In genomic region chr5:100427276-100427675, GRCm38 (mm10) we compare ENCODE assay signal across 8 mouse cellular contexts. TPM values are rescaled to one million over a fixed set of nuclear protein-coding genes. Genes with fewer than 3 reads are reported as not detected.
DNase-seq lines count a peak whose midpoint lies in the region; ATAC-seq and TF ChIP-seq lines count a peak whose summit lies in the region.

No protein-coding gene starts in this region.

- peak overlapping the region; percentile 91 for H3K4me2 ChIP-seq in kidney, embryonic 16.5 days (replicated peaks; ENCODE audit: low read depth, low read length)
- H3K4me2 ChIP-seq in midbrain, postnatal 0 days (ENCODE audit: low read depth, low read length, poor library complexity, severe bottlenecking): peak overlapping the region; percentile 73

- no peak for ATAC-seq in kidney, embryonic 16.5 days (ENCODE audit: low FRiP score, low TSS enrichment)
- ATAC-seq in midbrain, postnatal 0 days (ENCODE audit: low FRiP score): no peak

- H3K36me3 ChIP-seq in kidney, embryonic 16.5 days (ENCODE audit: insufficient read depth, low read length): peaks cover 40% of the 10 kb centered on the region
- H3K36me3 ChIP-seq in midbrain, postnatal 0 days (ENCODE audit: insufficient read depth, low read length): peaks cover 13% of the 10 kb centered on the region

- peak overlapping the region; percentile 89 for H3K9ac ChIP-seq in kidney, embryonic 16.5 days (replicated peaks; ENCODE audit: low read length)
- peak overlapping the region; percentile 88; the same call in 1 of the 2 replicates for H3K9ac ChIP-seq in midbrain, postnatal 0 days (replicated peaks; ENCODE audit: low read length, poor library complexity, severe bottlenecking)

- peaks cover 55% of the 10 kb centered on the region for H3K4me1 ChIP-seq in kidney, embryonic 16.5 days (ENCODE audit: insufficient read depth, low read length)
- H3K4me1 ChIP-seq in brown adipose tissue, adult 24 weeks (ENCODE audit: control insufficient read depth, insufficient read depth, insufficient read length, low read length): 0 out of 2 replicates have a peak, but pooled peaks cover 5% of the 10 kb centered on the region
- H3K4me1 ChIP-seq in midbrain, postnatal 0 days (ENCODE audit: insufficient read depth, low read length): peaks cover 16% of the 10 kb centered on the region

- H3K27me3 ChIP-seq in kidney, embryonic 16.5 days (ENCODE audit: insufficient read depth, low read length): no peaks in the 10 kb centered on the region
- no peaks in the 10 kb centered on the region for H3K27me3 ChIP-seq in midbrain, postnatal 0 days (ENCODE audit: insufficient read depth, low read length)

- H3K9me3 ChIP-seq in kidney, embryonic 16.5 days (ENCODE audit: low read length): no peaks in the 10 kb centered on the region
- H3K9me3 ChIP-seq in midbrain, postnatal 0 days (ENCODE audit: low read length): no peaks in the 10 kb centered on the region

- 38% methylated on average over 9 of the region's 9 CpGs for WGBS in kidney, embryonic 16.5 days
- WGBS in midbrain, postnatal 0 days: 48% methylated on average over 9 of the region's 9 CpGs

- peak overlapping the region; percentile 90 for H3K4me3 ChIP-seq in kidney, embryonic 16.5 days (ENCODE audit: low read length)
- H3K4me3 ChIP-seq in brown adipose tissue, adult 24 weeks (ENCODE audit: insufficient read depth, low read depth, low read length): peak overlapping the region; percentile 4; the same call in 1 of the 2 replicates
- H3K4me3 ChIP-seq in midbrain, postnatal 0 days (ENCODE audit: low read depth, low read length): peak overlapping the region; percentile 61

- no peak overlapping the region for H3K27ac ChIP-seq in kidney, embryonic 16.5 days (ENCODE audit: low read length)
- H3K27ac ChIP-seq in brown adipose tissue, adult 24 weeks (replicated peaks; ENCODE audit: low read depth, low read length): no peak overlapping the region
- H3K27ac ChIP-seq in midbrain, postnatal 0 days (ENCODE audit: low read depth, low read length): no peak overlapping the region

- no peak for TF ChIP-seq CTCF in midbrain, postnatal 0 days (IDR thresholded peaks at IDR 0.05)

- DNase-seq in kidney, postnatal 36 days: no peak
- peak; percentile 36 for DNase-seq in induced T-regulatory cell, adult 2 months (ENCODE audit: low read depth)
- DNase-seq in midbrain, postnatal 0 days (ENCODE audit: low spot score): no peak
- DNase-seq in right cerebral cortex, postnatal 36 days (ENCODE audit: low spot score in 2 of 2): no peak
- no peak for DNase-seq in frontal cortex, postnatal 14 days (ENCODE audit: low spot score in 2 of 2)
- DNase-seq in left cerebral cortex, adult 8-10 months (ENCODE audit: low spot score in 2 of 2): no peak

RNA-seq across cellular contexts. Expression of gene Sec31a, which starts 11.2 kb away (rescaled TPM):
- polyA plus RNA-seq in kidney, embryonic 16.5 days (2015; fragmentation: Nextera tagmentation; extraction: Ambion mirVana): 174 and 191 TPM in 2 replicates
- polyA plus RNA-seq in brown adipose tissue, adult 24 weeks (2012; ENCODE audit: insufficient read depth, insufficient read length, missing spikeins): 85.1 and 89.8 TPM in 2 replicates
- total RNA-seq in midbrain, postnatal 0 days (2014; rRNA removed): 148 and 227 TPM in 2 replicates
- 79.6 and 85.0 TPM in 2 replicates for polyA plus RNA-seq in midbrain, postnatal 0 days (2015; fragmentation: Nextera tagmentation; extraction: Ambion mirVana)
- total RNA-seq in left cerebral cortex, adult 8-10 months (2022): 100 to 1,000 TPM; 107 to 120 (median 115) TPM

Comparison
In these comparisons a context has a peak if more than half of its experiments do, and no peak if none do; other contexts are left out.
1. H3K4me3 ChIP-seq: peak in every context shown above with its lines; median percentile 90 in kidney, embryonic 16.5 days; 61 in midbrain, postnatal 0 days; 4 in brown adipose tissue, adult 24 weeks.